Mouse (Mus musculus): ENCODE results near the gene Mlycd.
A peak's percentile ranks its signal among the peaks of the same experiment; 100 is the strongest.

Mlycd gene

DNA sequence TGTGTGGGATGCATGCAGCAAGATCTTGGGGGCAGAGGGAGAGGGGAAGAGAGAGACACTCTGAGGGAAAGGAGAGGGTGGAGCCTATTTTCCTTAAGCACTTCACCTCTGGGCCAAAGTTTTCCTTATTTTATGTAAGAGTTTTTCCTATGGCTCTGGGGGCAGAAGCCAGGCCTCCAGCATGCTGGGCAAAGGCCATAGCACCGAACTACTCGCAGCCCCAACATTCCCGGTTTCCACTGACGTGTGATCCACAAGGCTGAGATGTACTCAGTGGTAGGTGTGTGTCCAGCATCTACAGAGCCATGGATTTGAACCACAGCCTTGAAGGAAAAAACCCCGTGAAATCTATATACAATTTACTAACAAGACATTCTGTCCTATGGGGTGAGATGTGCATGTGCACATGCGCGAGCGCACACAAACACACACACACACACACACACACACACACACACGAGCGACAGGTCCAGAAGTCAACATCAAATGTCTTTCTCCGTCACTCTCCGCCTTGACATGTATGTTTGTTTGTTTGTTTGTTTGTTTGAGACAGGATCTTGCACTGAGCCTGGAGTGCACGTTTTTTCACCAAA, 39.0 kb downstream of the Mlycd start, which contains the start of gene Osgin1:
Gene Osgin1, plus strand, starts transcription at position 543 of the 593 bp plus-strand sequence.
- DNase-seq (ENCODE audit: low spot score), result no peak

- no peak for DNase-seq (ENCODE audit: low spot score)
Observed at GRCm38 (mm10) chr8:119434569-119434968, 39.9 kb downstream of the Mlycd start.

DNA sequence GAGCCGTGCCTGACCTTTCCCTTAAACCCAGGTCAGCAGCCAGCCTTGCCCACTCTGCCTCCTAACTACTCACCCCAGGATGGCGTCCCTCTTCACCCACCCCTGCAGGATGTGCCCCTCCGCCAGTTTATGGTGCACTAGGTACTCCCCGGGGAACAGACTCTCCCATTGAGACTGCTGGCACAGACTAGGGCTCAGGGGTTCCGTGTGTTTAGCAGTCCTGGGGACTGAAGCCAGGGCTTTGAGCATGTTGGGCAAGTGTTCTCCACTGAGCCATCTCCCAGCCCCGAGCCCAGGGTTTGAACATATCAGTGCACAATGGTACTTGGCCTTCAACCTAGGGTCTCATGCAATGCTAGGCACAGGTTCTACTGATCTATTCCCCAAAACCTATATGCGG, 40.8 kb downstream of the Mlycd start:
- no peak for DNase-seq (ENCODE audit: low spot score)

- no peak for DNase-seq (ENCODE audit: low spot score)
Observed at GRCm38 (mm10) chr8:119436331-119436730, 41.7 kb downstream of the Mlycd start.

- no peak for DNase-seq (ENCODE audit: low spot score)
Observed at GRCm38 (mm10) chr8:119436933-119437332, 42.3 kb downstream of the Mlycd start.

DNA sequence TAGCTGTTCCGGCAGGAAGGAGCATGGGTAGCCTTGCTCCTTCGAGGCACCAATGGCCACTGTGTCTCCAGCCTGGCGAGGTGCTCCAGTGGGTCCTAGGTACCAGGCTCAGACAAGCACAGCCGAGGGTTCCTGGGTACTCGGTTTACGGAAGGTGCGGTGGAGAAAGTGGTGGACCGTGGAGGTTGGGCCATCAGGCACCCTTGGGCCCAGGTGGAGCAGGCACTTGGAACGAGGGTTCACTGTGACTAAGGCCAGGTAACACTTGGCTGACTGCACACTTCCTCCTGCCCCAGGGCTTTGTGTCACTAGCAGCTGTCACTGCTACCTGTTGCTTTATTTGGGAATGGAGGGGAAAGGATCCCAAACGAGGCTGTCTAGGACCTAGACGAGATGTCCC, 42.8 kb downstream of the Mlycd start:
- DNase-seq (ENCODE audit: low spot score), result no peak

DNA sequence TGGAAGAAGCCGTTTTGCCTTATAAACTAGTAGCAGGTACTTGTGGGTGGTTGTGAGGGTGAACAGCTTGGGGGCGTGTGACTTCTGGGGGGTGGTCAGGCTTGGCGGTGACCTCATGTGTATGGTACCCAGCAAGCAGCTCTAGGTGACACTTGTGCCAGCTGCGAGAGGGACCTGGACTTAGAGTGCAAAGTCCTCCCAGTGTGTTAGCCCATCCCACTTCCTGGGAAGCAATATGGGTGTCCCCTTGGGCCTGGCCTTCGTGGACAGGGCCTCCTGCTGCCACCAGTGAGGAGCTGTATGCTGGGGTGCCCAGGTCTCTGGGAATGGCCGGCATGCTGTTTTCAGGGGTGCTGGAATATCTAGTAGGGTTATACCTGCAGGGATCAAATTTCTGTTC, 44.2 kb downstream of the Mlycd start:
- no peak for DNase-seq (ENCODE audit: low spot score)

- DNase-seq (ENCODE audit: low spot score), result no peak
Observed at GRCm38 (mm10) chr8:119439424-119439823, 44.7 kb downstream of the Mlycd start.

DNA sequence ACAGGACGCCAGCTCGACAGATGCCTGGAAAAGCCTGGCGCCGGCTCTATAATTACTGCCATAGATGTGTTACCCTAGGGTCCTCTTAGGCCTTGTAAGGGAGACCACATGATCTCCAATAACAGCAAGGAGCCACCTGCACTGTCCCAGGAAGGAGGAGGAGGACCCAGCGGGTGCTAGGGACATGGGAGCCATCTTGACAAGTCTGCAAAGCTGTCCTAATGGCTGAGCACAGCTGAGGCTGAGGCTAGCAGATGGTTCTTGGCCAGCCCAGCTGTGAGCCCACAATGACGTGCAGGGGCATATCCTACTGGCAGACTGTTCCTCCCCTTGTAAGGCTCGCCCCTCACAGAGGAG, 45.2 kb downstream of the Mlycd start:
- no peak for DNase-seq (ENCODE audit: low spot score)

GRCm38 (mm10) chr8:119440250-119440951, 45.7 kb downstream of the Mlycd start:
- no peak for DNase-seq (ENCODE audit: low spot score)

GRCm38 (mm10) chr8:119440952-119441270, 46.2 kb downstream of the Mlycd start:
- DNase-seq (ENCODE audit: low spot score), result no peak

- no peak for DNase-seq (ENCODE audit: low spot score)
Observed at GRCm38 (mm10) chr8:119442013-119442412, 47.3 kb downstream of the Mlycd start.

DNA sequence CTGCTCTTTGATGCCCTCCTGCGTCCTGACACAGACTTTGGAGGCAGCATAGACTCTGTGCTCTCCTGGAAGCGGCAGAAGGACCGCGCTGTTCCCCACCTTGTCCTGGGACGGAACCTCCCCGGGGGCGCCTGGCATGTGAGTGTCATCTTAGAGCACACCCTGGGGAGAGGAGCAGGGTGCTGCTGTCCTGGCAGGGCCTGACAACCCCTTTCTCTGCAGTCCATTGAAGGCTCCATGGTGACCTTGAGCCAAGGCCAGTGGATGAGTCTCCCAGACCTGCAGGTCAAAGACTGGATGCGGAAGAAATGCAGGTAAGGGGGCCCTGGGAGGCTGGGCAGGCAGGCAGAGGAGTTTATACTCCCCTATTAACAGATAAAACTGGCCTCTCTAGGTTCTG, 48.3 kb downstream of the Mlycd start:
- no peak for DNase-seq (ENCODE audit: low spot score)

- DNase-seq (ENCODE audit: low spot score), result peak; percentile 72
Observed at GRCm38 (mm10) chr8:119446211-119446989, 51.7 kb downstream of the Mlycd start, which contains the start of gene Necab2. Gene Necab2 (plus strand): TSS chr8:119446719.

DNA sequence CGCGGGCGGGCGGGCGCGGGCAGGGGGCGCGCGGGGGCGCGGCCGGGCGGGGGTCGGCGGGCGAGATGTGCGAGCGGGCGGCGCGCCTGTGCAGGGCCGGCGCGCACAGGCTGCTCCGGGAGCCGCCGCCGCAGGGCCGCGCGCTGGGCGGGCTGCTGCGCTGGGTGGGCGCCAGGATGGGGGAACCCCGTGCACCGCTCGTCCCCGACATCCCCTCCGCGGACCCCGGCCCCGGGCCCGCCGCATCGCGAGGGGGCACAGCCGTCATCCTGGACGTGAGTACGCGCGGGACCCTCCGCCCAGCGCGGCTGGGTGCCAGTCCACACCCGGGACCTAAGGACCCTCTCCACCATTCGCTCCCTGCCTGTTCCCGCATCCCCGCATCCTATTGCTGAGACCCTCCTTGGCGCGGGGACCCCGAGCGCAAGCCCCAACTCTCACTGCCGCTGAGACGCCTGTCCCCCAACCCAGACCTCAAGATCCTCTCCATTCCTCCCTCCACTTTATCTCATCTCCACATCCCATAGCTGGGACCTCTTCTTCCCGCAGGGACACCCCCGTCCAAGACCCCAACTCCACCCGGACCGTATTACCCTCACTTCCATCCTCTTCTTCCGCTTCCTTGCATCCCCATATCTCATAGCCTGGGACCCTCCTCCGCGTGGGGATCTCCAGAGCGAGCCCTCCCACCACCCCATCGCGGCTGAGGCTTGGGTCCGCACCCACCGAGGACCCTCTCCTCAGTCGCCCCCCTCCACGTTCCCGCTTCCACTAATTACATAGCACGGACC, 52.5 kb downstream of the Mlycd start:
- no peak for DNase-seq (ENCODE audit: low spot score)

- no peak for DNase-seq (ENCODE audit: low spot score)
Observed at GRCm38 (mm10) chr8:119447781-119448170, 53.1 kb downstream of the Mlycd start.

GRCm38 (mm10) chr8:119449627-119450026, 54.9 kb downstream of the Mlycd start:
- no peak for DNase-seq (ENCODE audit: low spot score)

- no peak for DNase-seq (ENCODE audit: low spot score)
Observed at GRCm38 (mm10) chr8:119451131-119451530, 56.5 kb downstream of the Mlycd start.

GRCm38 (mm10) chr8:119452919-119453318, 58.2 kb downstream of the Mlycd start:
- DNase-seq (ENCODE audit: low spot score), result no peak

GRCm38 (mm10) chr8:119456045-119456444, 61.4 kb downstream of the Mlycd start:
- no peak for DNase-seq (ENCODE audit: low spot score)

DNA sequence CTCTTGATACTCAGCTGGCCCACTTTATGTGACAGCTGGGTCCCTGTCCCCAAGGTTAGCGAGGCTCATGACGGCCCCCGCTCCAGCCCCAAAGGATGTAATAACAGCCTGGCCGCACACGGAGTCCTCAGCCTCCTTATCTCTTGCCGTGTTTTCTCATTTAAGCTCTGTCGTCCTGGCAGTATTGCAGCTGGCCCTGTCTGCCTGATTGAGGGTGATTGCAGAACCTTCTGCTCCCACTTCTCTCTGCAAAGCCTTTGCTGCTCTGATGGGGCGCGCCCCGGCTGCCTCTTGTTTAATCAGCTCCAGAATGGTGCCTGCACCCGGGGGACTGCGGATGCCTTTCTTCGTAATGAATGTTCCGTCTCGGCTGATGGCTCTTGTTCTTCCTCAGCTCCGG, 65.0 kb downstream of the Mlycd start:
- DNase-seq (ENCODE audit: low spot score), result no peak

All from ovary, postnatal 10 days (tissue).